Mouse (Mus musculus) neural tube, embryonic 13.5 days (tissue): Measurements from ENCODE around the gene Car11. TPM values are rescaled to one million over a fixed set of nuclear protein-coding genes. Genes with fewer than 3 reads are reported as not detected.
A peak's percentile ranks its signal among the peaks of the same experiment; 100 is the strongest.

Experiments
- ATAC-seq: fragments of 200-750 bp; cut with Nextera tagmentation; 2 replicates; pipeline ENCODE4 v1.8.0; 2017; ENCODE audit warnings: low read depth, mild to moderate bottlenecking, moderate TSS enrichment, moderate library complexity
- H3K27ac ChIP-seq: fragments of 300-500 bp; sonication (generic); replicated peaks from 2 replicates; pipeline ENCODE4 v1.5.1; 2015; ENCODE audit warnings: moderate library complexity, mild to moderate bottlenecking, inconsistent platforms
- H3K27me3 ChIP-seq: fragments of 300-500 bp; sonication (generic); 2 replicates; pipeline ENCODE4 v1.6.1; 2015; ENCODE audit warnings: mild to moderate bottlenecking, inconsistent platforms
- H3K36me3 ChIP-seq: fragments of 300-500 bp; sonication (generic); 2 replicates; pipeline ENCODE4 v1.6.1; 2015; ENCODE audit warnings: mild to moderate bottlenecking, inconsistent platforms
- H3K4me1 ChIP-seq: fragments of 300-500 bp; sonication (generic); replicated peaks from 2 replicates; pipeline ENCODE4 v1.6.1; 2015; ENCODE audit warnings: inconsistent platforms
- H3K4me2 ChIP-seq: fragments of 300-500 bp; sonication (generic); 2 replicates; pipeline ENCODE4 v1.6.1; 2015; ENCODE audit warnings: inconsistent platforms, mild to moderate bottlenecking, moderate library complexity
- H3K4me3 ChIP-seq: fragments of 300-500 bp; sonication (generic); 2 replicates; pipeline ENCODE4 v1.5.1; 2015; ENCODE audit warnings: mild to moderate bottlenecking, inconsistent platforms
- H3K9ac ChIP-seq: fragments of 300-500 bp; sonication (generic); 2 replicates; pipeline ENCODE4 v1.6.1; 2015; ENCODE audit warnings: moderate library complexity, mild to moderate bottlenecking, inconsistent platforms
- H3K9me3 ChIP-seq: fragments of 300-500 bp; sonication (generic); 2 replicates; pipeline ENCODE4 v1.6.1; 2016; ENCODE audit warnings: inconsistent platforms
- WGBS: fragments of 180-500 bp; shearing (Covaris S2); methylation state at CpG from one replicate; pipeline ENCODE4 v1.1.7; 2015; 5-methylcytosine and 5-hydroxymethylcytosine counted together
- polyA plus RNA-seq: library from polyadenylated mRNA; unstranded; fragments of >200 nt; fragmentation: Nextera tagmentation; extraction: Ambion mirVana; gene quantifications from 2 replicates; pipeline ENCODE4 v1.2.1, GENCODE M21; 2015

Car11 gene
- polyA plus RNA-seq, 1 experiment from 2014 or later = 46.0 TPM

- H3K9ac ChIP-seq = 0 out of 2 replicates have a peak overlapping the region, but pooled peaks have one; percentile 22
Measured at GRCm38 (mm10) chr7:45721234-45721571, 21.6 kb downstream of the Car11 start.

GRCm38 (mm10) chr7:45721642-45722347 is 22.2 kb downstream of the Car11 start:
- Histone ChIP-seq H3K4me3 (no peak overlapping the region), H3K4me2 (no peak overlapping the region), H3K27me3 (no peaks in the 10 kb centered on the region), H3K4me1 (peaks cover 35% of the 10 kb centered on the region), H3K9ac (0 out of 2 replicates have a peak overlapping the region, but pooled peaks have one; percentile 31), H3K36me3 (peaks cover 76% of the 10 kb centered on the region), H3K27ac (no peak overlapping the region), H3K9me3 (no peaks in the 10 kb centered on the region)
- ATAC-seq = no peak
- 67% methylated on average over 13 of the region's 13 CpGs for WGBS

More at GRCm38 (mm10) chr7:45721234-45721571, 21.6 kb downstream of the Car11 start:
- 79% methylated on average over 7 of the region's 7 CpGs for WGBS
- H3K4me2 ChIP-seq = no peak overlapping the region
- no peak overlapping the region for H3K4me3 ChIP-seq
- no peak overlapping the region for H3K27ac ChIP-seq
- no peaks in the 10 kb centered on the region for H3K9me3 ChIP-seq
- H3K36me3 ChIP-seq = peaks cover 70% of the 10 kb centered on the region
- ATAC-seq = no peak
- H3K4me1 ChIP-seq = peaks cover 41% of the 10 kb centered on the region
- no peaks in the 10 kb centered on the region for H3K27me3 ChIP-seq

- Histone ChIP-seq H3K36me3 (peaks cover 82% of the 10 kb centered on the region), H3K9ac (0 out of 2 replicates have a peak overlapping the region, but pooled peaks have one; percentile 31), H3K4me3 (no peak overlapping the region), H3K9me3 (no peaks in the 10 kb centered on the region), H3K27ac (no peak overlapping the region), H3K27me3 (no peaks in the 10 kb centered on the region), H3K4me2 (no peak overlapping the region), H3K4me1 (peaks cover 30% of the 10 kb centered on the region)
- WGBS = 78% methylated on average over 13 of the region's 13 CpGs
- no peak for ATAC-seq
Measured at GRCm38 (mm10) chr7:45722348-45722713, 22.7 kb downstream of the Car11 start.

- H3K36me3 ChIP-seq = peaks cover 84% of the 10 kb centered on the region
- no peaks in the 10 kb centered on the region for H3K27me3 ChIP-seq
Measured at GRCm38 (mm10) chr7:45723301-45723700, 23.7 kb downstream of the Car11 start.

GRCm38 (mm10) chr7:45723781-45724180 is 24.1 kb downstream of the Car11 start:
- no peak for ATAC-seq
- Histone ChIP-seq H3K4me1 (peaks cover 26% of the 10 kb centered on the region), H3K4me2 (no peak overlapping the region), H3K36me3 (peaks cover 85% of the 10 kb centered on the region), H3K4me3 (no peak overlapping the region), H3K9ac (no peak overlapping the region), H3K27ac (no peak overlapping the region), H3K27me3 (no peaks in the 10 kb centered on the region), H3K9me3 (no peaks in the 10 kb centered on the region)
- 95% methylated on average over 14 of the region's 14 CpGs for WGBS

More at GRCm38 (mm10) chr7:45723301-45723700, 23.7 kb downstream of the Car11 start:
- Histone ChIP-seq H3K27ac (no peak overlapping the region), H3K4me1 (peaks cover 29% of the 10 kb centered on the region), H3K9me3 (no peaks in the 10 kb centered on the region), H3K4me3 (no peak overlapping the region), H3K4me2 (no peak overlapping the region), H3K9ac (no peak overlapping the region)
- WGBS = 87% methylated on average over 4 of the region's 4 CpGs
- ATAC-seq = no peak

- H3K9ac ChIP-seq = no peak overlapping the region
- H3K4me3 ChIP-seq = no peak overlapping the region
- H3K9me3 ChIP-seq = no peaks in the 10 kb centered on the region
- H3K36me3 ChIP-seq = peaks cover 77% of the 10 kb centered on the region
- no peak for ATAC-seq
- H3K4me2 ChIP-seq = no peak overlapping the region
- peaks cover 13% of the 10 kb centered on the region for H3K4me1 ChIP-seq
- H3K27ac ChIP-seq = no peak overlapping the region
- H3K27me3 ChIP-seq = no peaks in the 10 kb centered on the region
- WGBS = 93% methylated on average over 9 of the region's 9 CpGs
Measured at GRCm38 (mm10) chr7:45725151-45725550, 25.5 kb downstream of the Car11 start.

GRCm38 (mm10) chr7:45725713-45726112 is 26.1 kb downstream of the Car11 start, which contains the start of gene Spaca4:
TSS of gene Spaca4 (minus strand) at chr7:45725813.
- peaks cover 14% of the 10 kb centered on the region for H3K4me1 ChIP-seq
- H3K4me3 ChIP-seq = no peak within 1 kb of the TSS
- no peaks in the 10 kb centered on the region for H3K27me3 ChIP-seq
- H3K9ac ChIP-seq = no peak within 1 kb of the TSS
- no peak within 1 kb of the TSS for H3K27ac ChIP-seq
- H3K4me2 ChIP-seq = no peak within 1 kb of the TSS
- WGBS = 93% methylated on average over 11 of the region's 11 CpGs
- peaks cover 71% of the 10 kb centered on the region for H3K36me3 ChIP-seq
- ATAC-seq = no peak
- no peaks in the 10 kb centered on the region for H3K9me3 ChIP-seq

GRCm38 (mm10) chr7:45726419-45726818 is 26.8 kb downstream of the Car11 start:
- H3K9me3 ChIP-seq = no peaks in the 10 kb centered on the region
- H3K4me1 ChIP-seq = peaks cover 14% of the 10 kb centered on the region; the same call in 1 of the 2 replicates
- WGBS = 95% methylated on average over 10 of the region's 10 CpGs
- no peak for ATAC-seq
- no peak overlapping the region for H3K4me3 ChIP-seq
- no peak overlapping the region for H3K27ac ChIP-seq
- H3K4me2 ChIP-seq = no peak overlapping the region
- H3K36me3 ChIP-seq = peaks cover 64% of the 10 kb centered on the region
- no peak overlapping the region for H3K9ac ChIP-seq
- no peaks in the 10 kb centered on the region for H3K27me3 ChIP-seq

GRCm38 (mm10) chr7:45727625-45728024 is 28.0 kb downstream of the Car11 start:
- H3K4me3 ChIP-seq = no peak overlapping the region
- ATAC-seq = no peak
- H3K27ac ChIP-seq = no peak overlapping the region
- peaks cover 52% of the 10 kb centered on the region for H3K36me3 ChIP-seq
- H3K9me3 ChIP-seq = no peaks in the 10 kb centered on the region
- WGBS = 84% methylated on average over 3 of the region's 3 CpGs
- no peak overlapping the region for H3K9ac ChIP-seq
- H3K4me2 ChIP-seq = no peak overlapping the region
- no peaks in the 10 kb centered on the region for H3K27me3 ChIP-seq
- 0 out of 2 replicates have a peak, but pooled peaks cover 8% of the 10 kb centered on the region for H3K4me1 ChIP-seq

- Histone ChIP-seq H3K9me3 (no peaks in the 10 kb centered on the region), H3K27ac (no peak overlapping the region), H3K4me1 (0 out of 2 replicates have a peak, but pooled peaks cover 8% of the 10 kb centered on the region), H3K4me2 (no peak overlapping the region), H3K36me3 (peaks cover 20% of the 10 kb centered on the region), H3K9ac (no peak overlapping the region), H3K4me3 (no peak overlapping the region), H3K27me3 (no peaks in the 10 kb centered on the region)
- WGBS = 18% methylated on average over 16 of the region's 16 CpGs
- ATAC-seq = no peak
Measured at GRCm38 (mm10) chr7:45730727-45731431, 31.2 kb downstream of the Car11 start.

GRCm38 (mm10) chr7:45733477-45733876 is 33.8 kb downstream of the Car11 start:
- Histone ChIP-seq H3K9ac (no peak overlapping the region), H3K27me3 (no peaks in the 10 kb centered on the region), H3K36me3 (peaks cover 4% of the 10 kb centered on the region; the same call in 1 of the 2 replicates), H3K27ac (no peak overlapping the region), H3K4me3 (no peak overlapping the region), H3K9me3 (no peaks in the 10 kb centered on the region), H3K4me1 (0 out of 2 replicates have a peak, but pooled peaks cover 8% of the 10 kb centered on the region), H3K4me2 (no peak overlapping the region)
- ATAC-seq = no peak
- 81% methylated on average over 5 of the region's 5 CpGs for WGBS

GRCm38 (mm10) chr7:45739162-45739763 is 39.6 kb downstream of the Car11 start:
- Histone ChIP-seq H3K4me3 (no peak overlapping the region), H3K27ac (no peak overlapping the region), H3K9ac (no peak overlapping the region), H3K4me1 (no peaks in the 10 kb centered on the region), H3K4me2 (no peak overlapping the region), H3K27me3 (peaks cover 11% of the 10 kb centered on the region; the same call in 1 of the 2 replicates), H3K36me3 (no peaks in the 10 kb centered on the region), H3K9me3 (no peaks in the 10 kb centered on the region)
- ATAC-seq = peak; percentile 89
- 6% methylated on average over 9 of the region's 9 CpGs for WGBS
